Mouse (Mus musculus) A20 (cell line): ENCODE data around the gene Tnfsfm13.
A peak's percentile ranks its signal among the peaks of the same experiment; 100 is the strongest.
"Not testable (repeated sequence)": the region's sequence is repeated elsewhere in the genome, so short reads cannot be mapped to it uniquely, and the experiment has no call there.

Source experiments
- DNase-seq: peaks from one replicate; pipeline ENCODE4 v3.0.0-alpha.2; 2011; ENCODE audit warnings: low read depth, low spot score

Gene Tnfsfm13

DNA sequence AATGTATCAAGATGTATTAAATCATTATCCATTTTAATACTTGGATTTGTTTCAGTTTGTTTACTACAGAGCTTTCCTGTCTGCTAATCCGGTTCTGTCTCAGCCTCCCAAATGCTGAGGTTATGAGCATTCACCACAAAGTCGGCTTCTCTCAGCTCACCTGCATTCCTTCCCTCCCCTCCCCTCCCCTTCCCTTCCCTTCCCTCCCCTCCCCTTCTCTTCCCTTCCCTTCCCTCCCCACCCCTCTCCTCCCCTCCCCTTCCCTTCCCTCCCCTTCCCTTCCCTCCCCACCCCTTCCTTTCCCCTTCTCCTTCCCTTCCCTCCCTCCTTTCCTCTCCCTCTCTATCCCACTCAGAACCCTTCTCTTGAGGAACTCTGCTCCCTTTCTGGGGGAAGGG, 8.7 kb upstream of the Tnfsfm13 start:
- no peak for DNase-seq

GRCm38 (mm10) chr11:69703814-69704612, 8.1 kb upstream of the Tnfsfm13 start:
- no peak for DNase-seq

DNA sequence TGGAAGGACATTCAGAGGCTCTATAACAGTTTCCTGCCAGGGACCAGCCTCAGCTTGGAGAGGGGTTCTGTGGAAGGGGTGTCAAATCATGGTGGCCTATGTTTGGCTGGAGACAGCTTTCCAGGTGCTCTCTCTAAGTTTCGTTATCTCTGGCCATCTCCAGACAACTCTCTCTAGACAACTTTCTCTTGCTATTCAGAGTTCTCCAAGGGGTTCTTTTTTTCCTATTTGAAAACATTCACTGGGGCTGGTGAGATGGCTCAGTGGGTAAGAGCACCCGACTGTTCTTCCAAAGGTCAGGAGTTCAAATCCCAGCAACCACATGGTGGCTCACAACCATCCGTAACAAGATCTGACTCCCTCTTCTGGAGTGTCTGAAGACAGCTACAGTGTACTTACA, 7.5 kb upstream of the Tnfsfm13 start:
- not testable (repeated sequence) for DNase-seq

- not testable (repeated sequence) for DNase-seq
Observed at GRCm38 (mm10) chr11:69702886-69703285, 7.0 kb upstream of the Tnfsfm13 start.

DNA sequence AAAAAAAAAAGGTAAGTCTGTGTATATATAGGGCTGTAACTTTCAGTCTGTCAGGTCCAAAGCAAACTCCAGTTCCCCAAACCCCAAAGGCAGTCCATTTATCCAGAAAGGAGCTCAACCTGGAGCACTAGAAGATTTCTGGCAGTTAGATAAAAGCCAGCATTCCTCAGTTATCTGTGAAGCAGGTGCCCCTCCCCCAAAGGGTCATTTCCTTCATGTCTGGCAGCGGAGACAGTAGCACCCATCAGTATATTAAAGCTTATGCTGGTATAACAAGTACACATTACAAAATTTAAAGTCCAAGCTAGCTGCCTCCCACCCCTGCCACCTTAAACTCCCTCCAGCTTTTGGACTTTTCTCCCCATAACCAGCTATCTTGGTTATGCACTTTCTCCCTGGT, 3.7 kb upstream of the Tnfsfm13 start:
- DNase-seq: no peak

DNA sequence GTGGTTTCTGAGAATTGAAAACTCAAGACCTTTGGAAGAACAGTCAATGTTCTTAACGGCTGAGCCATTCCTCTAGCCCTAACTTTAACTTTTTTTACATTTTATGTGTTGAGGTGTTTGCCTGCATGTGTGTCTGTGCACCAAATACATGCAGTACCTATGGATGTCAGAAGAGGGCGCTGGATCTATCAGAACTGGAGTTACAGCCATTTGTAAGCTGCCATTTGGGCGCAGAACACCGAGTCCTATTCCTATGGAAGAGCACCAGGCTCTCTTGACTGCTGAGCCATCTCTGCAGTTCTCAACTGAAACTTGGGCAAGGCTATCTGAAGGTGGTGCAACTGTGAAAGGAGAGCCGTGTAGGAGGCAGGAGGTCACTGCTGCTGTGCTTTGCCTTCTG, 2.7 kb upstream of the Tnfsfm13 start:
- no peak for DNase-seq

- DNase-seq: no peak
Observed at GRCm38 (mm10) chr11:69697396-69697795, 1.5 kb upstream of the Tnfsfm13 start.

GRCm38 (mm10) chr11:69695046-69695360, 895 bp downstream of the Tnfsfm13 start:
- DNase-seq: no peak

- DNase-seq: no peak
Observed at GRCm38 (mm10) chr11:69693421-69693965, 2.4 kb downstream of the Tnfsfm13 start.

- no peak for DNase-seq
Observed at GRCm38 (mm10) chr11:69692863-69693262, 3.0 kb downstream of the Tnfsfm13 start.

DNA sequence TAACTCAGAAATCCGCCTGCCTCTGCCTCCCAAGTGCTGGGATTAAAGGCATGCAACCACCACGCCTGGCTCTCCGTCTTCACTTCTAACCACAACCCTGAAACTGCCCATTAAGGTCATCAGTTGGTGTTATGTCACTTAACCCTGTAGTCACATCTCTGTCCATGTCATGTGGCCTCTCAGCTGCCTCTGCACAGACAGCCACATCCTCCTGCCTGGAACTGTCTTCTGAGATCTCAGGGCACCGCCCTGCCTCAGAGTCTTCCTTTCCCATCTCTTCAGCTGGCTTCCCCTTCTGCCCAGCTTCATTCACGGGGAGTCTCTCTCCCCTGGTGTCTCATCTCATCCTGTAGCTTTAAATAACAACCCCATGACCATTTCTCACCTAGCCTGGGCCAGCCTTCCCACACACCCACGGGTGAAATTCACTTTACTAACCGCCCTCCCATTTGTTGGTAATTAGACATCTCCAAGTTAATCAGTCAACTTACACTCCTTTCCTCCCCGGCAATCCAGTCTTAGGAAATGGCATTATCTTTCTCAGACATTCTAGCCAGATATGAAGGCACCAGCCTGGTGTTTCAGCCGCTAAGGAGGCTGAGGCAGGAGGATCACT, 3.6 kb downstream of the Tnfsfm13 start:
- DNase-seq: no peak

DNA sequence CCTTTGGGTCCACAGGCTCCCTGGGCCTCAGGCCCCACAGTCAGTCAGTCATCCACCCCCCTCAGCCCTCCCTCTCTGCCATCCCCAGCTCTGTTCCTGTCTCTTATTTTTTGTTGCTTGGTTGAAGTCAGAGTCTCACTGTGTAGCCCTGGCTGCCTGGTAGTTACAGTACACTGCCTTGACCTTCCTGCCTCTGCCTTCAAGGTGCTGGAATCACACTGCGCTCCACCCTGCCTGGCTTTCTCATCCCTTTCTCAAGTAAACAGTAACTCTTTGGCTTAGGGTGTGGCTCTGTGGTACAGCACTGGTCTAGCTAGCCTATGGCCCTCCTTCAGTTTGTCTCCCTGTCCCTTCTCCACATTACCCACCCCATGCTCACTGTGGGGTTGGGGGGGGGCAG, 6.0 kb downstream of the Tnfsfm13 start:
- DNase-seq: no peak

DNA sequence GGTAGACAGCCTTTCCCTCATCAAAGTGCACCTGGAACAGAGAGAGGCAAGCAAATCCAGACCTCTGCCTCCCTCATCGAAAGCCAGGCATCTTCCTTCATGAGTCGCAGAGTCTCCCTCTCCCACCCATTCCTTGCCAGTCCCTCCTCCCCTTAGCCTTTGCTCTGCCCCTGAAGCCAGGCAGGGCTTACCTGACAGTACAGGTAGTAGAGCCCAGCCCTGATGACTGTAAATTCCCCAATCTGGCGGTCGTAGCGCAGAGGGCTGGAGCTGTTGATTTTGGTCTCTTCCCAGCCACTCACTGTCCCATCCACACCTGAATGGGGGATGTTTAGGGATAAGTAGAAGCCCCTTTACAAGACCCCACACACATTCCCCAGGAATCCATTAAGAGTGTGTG, 8.8 kb downstream of the Tnfsfm13 start:
- DNase-seq: no peak

DNA sequence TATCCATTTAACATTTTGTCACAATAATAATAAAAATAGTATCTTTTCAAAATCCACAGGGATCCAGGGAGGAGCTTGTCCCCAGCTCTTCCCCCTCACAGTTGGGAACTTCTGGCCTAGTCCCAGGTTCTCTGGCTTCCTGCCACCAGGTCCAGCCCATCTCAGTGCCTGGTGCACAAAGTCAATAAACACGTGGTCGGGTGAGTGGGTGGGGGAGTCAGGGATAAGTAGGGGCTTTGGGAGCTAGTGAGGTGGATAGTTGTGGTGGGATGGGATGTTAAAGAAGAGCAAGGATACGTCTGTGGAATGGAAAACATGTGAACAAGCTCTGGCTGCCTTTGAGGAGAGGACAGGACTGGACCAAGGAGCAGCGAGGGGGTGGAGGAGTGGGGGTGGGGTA, 9.5 kb downstream of the Tnfsfm13 start:
- DNase-seq: no peak

DNA sequence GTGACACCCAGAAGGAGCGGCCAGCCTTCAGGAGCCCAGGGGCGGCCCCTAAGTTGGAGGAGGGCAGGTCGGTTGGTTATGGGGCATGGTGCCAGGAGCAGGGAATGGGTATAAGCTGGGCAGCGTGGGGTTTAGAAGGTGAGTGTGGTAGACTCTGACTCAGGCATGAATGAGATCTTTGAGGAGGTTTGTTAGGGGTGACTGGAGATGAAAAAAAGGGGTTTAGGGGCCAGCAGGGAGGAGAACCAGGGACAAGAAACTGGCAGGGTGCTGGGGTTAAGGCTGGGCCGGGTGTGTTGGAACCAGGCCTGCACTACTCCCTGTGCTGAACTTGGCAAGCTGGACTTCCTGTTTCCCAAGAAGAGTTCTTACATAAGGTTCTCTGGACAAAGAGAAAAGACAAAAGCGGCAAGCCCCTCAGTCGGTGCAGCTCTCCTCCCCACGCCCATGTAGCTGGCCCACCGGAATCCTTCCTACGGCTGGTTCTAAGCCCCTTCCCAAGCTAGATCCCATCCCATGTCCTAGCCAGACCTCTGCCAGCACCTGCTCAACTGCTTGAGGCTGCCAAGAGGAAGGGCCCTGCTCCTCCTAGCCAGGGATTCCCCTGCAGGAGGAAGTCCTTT, 10.3 kb downstream of the Tnfsfm13 start, which contains the start of gene Tnfsf13:
TSS of gene Tnfsf13 (minus strand) at position 259 of the 623 bp plus-strand sequence.
- no peak for DNase-seq

DNA sequence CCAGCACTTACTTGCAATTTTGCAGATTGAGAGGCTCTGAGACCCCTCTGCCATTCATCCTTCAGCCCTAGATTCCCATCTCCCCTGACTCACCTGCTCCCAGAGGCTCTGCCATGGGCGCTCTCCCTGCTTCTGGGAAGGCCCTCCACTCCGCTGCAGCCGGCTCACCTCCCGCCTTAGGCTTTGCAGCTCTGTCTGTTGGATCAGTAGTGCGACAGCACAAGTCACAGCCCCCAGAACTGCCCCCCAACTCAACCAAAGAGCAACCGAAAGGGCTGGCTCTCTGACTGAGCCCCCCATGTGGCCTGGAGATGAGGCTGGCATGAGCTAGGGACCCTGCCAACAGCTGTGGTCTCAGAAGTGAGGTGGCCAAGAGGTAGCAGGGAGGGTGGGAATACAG, 11.0 kb downstream of the Tnfsfm13 start:
- DNase-seq: no peak

- no peak for DNase-seq
Observed at GRCm38 (mm10) chr11:69684128-69684745, 11.7 kb downstream of the Tnfsfm13 start.

- no peak for DNase-seq
Observed at GRCm38 (mm10) chr11:69683576-69683975, 12.3 kb downstream of the Tnfsfm13 start.

DNA sequence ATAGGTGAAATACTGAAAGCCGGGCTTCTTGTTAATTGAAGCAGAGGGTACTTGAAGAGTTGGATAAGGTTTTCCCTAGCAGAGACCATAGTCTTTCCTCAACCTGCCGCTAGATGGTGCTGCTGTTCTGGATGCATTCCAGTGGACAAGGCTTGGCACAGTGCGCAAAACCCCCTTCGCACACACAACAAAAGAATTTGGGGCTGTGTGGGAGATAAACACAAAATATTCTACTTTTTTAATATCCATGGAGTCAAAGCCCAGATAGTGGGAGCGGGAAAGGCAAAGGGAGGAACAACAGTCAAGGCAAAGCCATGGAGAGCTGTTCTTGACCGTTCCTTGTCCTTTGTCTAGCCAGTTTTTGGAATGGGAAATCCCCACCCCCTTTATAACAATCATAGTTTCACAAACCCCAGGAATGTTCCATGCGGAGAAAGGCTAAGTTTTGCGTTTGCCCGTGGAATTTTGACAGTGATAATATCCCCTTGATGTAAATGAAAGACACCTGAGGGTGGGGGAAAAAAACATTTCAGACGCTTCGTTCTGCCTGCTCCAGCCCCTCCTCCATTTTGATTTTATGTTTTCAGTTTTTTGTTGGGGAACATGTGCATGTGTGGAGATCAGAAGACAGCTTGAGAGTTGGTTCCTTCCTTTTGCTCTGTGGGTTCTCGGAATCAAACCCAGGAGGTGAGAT, 12.9 kb downstream of the Tnfsfm13 start:
- DNase-seq: peak; percentile 88

GRCm38 (mm10) chr11:69682209-69682839, 13.6 kb downstream of the Tnfsfm13 start:
- no peak for DNase-seq
